Mouse (Mus musculus) T-helper 1 cell (primary cell): ENCODE data around the gene Nf1.

Experiments used
- in situ Hi-C: fragments of 300-600 bp; cut with MboI, MseI; formaldehyde crosslinking; loops from one replicate; pipeline ENCODE4 v1.15.1; 2025; ENCODE audit warnings: high pct_unique_total_duplicates

Nf1 gene

DNA sequence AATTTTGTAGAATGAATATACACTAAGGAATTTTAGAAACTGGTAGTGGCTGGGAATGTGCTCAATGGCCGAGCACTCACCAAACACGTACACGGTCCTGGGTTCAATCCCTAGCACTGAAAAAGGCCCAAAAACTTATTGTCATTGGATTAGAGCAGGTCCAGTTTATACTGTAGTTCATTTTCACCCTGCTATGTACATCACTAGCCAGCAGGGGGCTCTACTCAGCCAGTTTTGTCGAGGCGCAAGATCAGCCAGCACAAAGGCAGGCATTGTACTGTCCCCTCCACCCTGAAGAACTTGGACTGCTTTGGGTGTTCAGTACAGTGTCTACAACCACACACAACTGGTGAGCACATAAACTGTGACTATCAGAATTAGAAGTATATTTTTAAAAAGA lies 244.7 kb downstream of the Nf1 start:
- in situ Hi-C loops = no loop called here

DNA sequence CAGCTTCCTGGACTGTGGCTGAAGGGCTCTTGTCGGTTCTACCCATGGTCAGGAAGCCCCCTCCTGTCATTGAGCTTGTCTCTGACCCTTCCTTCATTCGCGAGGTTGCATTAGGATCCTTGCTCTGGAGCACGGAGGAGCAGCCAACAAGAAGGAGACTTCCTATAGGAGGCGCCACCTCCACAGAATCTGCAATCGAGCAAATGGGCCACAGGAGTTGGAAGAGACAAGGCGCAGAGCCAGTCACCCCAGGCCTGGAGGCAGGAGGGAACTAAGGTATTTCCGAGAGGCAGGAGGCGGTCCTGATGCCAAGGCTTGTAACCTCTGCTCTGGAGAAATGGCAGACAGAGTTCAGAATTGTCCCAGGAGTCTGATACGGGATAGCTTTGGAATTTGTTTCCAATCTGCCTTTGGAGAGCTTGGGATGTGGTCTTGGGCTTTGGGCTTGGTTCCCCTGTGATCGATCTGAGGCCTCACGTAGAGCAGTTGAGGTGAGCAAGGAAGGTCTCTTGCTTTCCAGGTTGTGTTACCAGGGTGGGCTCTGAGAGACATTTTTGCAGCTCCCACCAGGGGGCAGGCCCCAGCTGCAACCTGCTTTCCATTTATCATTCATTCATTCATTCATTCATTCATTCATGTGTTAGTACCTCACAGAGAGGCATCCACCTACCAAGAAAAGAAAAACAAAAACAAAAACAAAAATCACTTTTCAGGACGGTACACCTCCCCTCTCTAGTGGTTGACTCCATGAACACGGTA lies 250.0 kb downstream of the Nf1 start:
- in situ Hi-C loops = loop anchor here (5.0 kb wide), 1 partner anchor 98 kb away; no protein-coding TSS in a partner anchor

GRCm38 (mm10) chr11:79590664-79591590 lies 251.4 kb downstream of the Nf1 start, which contains the start of gene Rab11fip4:
Rab11fip4 (plus strand) TSS chr11:79591212.
- in situ Hi-C loops = no loop called here

GRCm38 (mm10) chr11:79591591-79591975 lies 252.1 kb downstream of the Nf1 start:
- in situ Hi-C loops = no loop called here

DNA sequence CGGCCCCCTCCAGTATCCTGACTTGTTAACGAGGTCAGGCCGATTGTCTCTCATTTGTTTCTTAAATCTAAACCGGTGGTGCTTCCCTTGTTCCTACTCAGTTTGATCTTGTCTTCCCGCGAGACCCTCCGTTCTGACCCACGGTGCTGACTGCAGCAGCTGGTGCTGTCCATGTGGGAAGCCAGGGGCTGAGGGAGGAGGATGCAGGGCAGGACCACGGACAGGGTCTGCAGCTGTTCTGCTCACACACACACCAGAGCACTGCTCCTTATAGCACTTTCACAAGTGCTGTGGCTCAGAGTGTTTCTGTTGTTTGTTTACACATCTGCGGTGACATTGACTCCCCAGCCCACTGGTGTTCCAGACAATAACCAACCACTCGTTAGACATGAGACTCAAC lies 254.0 kb downstream of the Nf1 start:
- in situ Hi-C loops = no loop called here

GRCm38 (mm10) chr11:79610454-79610853 lies 271.0 kb downstream of the Nf1 start:
- in situ Hi-C loops = no loop called here

GRCm38 (mm10) chr11:79611011-79611666 lies 271.6 kb downstream of the Nf1 start:
- in situ Hi-C loops = no loop called here

DNA sequence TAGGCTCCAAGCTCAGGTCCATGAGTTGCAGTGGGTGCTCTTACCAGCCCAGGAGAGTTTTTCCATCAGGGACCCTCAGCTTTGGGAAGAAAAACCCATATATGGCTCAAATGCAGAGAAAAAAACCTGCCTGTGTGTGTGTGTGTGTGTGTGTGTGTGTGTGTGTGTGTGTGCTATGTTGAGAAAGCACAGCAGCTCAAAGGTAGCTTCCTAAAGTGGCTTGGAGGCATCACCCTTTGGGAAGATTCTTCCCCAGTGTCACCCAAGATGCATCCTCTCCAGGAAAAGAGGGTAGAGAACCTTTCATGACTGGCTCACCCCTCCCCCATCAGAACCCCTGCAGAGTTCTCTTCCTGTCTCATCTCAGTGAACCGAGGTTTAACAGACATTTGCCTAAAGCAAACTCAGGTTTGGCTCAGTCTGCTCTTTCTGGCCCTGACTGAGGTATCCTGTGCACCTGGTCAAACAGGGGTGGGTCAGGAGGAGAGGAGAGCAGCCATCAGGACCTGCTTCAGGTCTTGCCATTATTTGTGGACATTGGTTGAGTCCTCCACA lies 272.6 kb downstream of the Nf1 start:
- in situ Hi-C loops = no loop called here

GRCm38 (mm10) chr11:79613084-79613483 lies 273.6 kb downstream of the Nf1 start:
- in situ Hi-C loops = no loop called here

DNA sequence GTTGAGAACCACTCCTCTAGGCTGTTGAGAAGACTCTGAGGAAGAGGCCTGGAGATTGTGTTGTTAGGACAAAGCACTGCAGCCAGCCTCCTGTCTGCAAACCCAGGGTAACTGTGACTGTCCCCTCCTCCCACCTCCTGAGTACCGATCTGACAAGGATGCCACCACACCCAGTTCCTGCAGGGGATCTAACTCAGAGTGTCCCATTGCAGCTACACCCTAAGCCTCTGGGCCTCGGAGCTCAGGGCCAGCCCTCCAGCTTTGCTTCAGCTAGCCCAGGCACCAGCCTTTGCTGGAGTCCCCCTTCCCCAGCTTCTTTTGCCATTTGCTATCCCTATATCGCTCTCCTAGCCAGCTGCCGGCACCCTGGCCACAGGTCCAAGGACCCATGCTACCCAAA lies 274.2 kb downstream of the Nf1 start:
- in situ Hi-C loops = no loop called here

- in situ Hi-C loops = no loop called here
Observed at GRCm38 (mm10) chr11:79614880-79615279, 275.4 kb downstream of the Nf1 start.

DNA sequence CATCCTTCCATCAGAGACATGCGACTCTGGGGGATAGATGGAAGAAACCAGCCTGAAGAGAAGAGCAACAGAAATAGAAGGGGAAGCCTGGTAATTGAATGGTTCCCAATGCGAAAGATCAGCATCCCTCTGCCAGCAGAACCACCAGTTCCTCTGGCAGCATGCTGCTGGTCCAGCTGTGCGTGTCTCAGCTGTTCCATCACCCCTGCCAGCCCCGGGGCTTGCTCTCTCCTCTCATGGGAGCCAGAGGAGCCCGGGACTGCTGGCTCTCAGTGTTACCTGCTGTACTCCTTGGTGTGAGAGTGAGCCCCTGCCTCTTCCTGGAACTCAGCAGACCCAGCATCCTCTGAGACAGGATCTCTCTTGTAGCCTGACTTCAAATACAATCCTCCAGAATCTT lies 276.4 kb downstream of the Nf1 start:
- in situ Hi-C loops = no loop called here

DNA sequence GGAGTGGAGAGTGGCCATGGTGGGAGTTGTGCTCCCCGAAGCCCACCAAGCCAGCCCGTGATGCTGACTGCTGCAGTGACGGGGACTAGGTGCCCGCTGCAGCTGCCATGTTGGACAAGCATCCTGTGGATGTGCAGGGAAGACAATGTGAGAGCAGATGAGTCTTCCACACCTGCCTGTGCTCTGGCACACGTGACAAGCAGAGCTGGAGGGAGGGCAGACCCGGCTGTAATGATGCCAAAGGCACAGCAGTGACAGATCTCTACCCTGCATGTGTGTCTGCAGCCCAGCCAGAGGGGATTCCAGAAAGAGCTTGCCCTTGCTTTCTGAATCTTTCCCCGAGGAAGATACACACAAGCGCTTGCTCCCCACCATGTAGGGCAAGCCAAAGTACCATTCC lies 278.5 kb downstream of the Nf1 start:
- in situ Hi-C loops = no loop called here

- in situ Hi-C loops = loop anchor here (10.0 kb wide), 1 partner anchor 62 kb away; no protein-coding TSS in a partner anchor
Observed at GRCm38 (mm10) chr11:79623029-79623428, 283.5 kb downstream of the Nf1 start.

DNA sequence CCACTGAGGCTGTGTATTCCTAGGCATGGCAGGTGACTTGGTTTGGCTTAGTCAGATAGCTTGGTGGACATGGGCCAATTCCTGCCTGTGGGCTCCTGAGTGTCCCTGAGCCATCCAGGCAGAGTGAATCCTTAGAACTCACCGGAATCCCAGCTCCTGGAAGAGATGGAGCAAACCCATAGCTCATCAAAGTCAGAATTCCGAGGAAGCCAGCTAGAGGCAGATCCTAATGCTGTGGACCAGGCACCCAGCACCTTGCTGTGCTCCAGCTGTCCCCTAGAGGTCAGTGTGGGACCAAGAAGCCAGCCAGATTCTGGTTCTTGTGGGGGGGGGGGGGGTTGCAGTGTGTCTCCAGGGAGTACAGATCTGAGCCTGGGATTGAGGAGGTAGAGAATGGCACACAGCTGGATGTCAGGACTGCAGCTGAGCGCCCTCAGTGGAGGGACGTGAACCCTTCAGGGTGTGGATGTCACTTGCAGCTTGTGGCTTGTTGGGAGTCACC lies 285.4 kb downstream of the Nf1 start:
- in situ Hi-C loops = loop anchor here (10.0 kb wide), 1 partner anchor 60 kb away; no protein-coding TSS in a partner anchor

DNA sequence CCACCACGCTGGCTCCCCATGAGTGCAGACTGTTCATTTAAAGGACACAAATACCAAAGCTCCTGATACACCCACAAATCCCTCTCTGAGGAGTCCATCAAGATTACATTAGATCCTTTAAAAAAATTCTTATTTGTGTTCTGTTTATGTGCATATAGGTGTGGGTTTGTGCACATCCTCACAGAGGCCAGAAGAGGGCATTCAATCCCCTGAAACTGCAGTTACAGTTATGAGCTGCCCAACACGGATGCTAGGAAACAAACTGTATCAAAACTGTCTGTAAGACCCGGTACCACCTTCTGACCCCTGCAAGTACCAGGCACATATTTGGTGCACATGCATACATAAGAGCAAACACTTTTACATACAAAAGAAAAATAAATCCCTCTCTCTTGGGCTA lies 289.2 kb downstream of the Nf1 start:
- in situ Hi-C loops = loop anchor here (10.0 kb wide), 1 partner anchor 56 kb away; no protein-coding TSS in a partner anchor

DNA sequence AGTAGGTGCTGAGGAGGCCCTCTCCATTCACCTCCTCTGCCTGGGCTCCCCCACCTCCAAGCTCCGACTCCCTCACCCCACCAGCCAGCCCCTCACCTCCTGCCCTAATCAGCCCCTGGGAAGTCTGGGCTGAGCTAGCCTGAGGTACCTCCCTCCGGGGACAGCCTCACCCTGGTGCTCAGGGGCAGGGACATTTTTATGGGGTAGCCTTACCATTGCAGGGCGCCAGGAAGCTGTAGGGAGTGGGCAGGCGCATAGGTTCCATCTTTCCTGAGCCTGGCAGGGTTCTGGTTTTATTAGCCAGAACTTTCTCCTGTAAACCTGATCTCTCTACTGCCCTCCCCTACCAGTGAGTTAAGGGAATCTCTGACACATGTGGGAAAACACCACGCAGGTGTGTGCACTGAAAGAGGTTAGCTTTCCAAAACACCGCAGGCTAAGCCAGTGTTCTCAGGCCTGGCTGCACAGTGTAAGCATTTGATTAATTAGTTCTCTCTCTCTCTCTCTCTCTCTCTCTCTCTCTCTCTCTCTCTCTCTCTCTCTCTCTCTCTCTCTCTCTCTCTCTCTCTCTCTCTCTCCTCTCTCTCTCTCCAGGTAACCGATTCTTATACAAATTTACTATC lies 290.4 kb downstream of the Nf1 start:
- in situ Hi-C loops = loop anchor here (10.0 kb wide), 1 partner anchor 55 kb away; no protein-coding TSS in a partner anchor

GRCm38 (mm10) chr11:79630521-79630920 lies 291.0 kb downstream of the Nf1 start:
- in situ Hi-C loops = no loop called here
